Mouse (Mus musculus): ENCODE results near the gene Lca5l.

The Lca5l gene

DNA sequence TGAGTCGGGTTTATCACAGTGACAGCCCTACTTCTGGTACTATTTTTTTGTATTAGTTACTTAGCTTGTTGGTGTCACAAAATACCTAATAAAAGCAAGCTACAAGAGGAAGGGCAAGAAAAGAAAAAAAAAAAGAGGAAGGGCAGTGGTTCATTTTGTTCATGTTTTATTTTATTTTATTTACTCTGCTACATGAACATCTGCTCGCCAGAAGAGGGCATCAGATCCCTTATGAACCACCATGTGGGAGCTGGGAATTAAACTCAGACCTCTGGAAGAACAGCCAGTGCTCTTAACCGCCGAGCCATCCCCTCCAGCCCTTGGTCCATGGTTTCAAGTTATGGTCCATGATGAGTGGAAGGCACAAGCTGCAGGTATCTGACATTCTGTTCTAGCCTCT, 77.3 kb downstream of the Lca5l start:
- DNase-seq (ENCODE audit: low spot score in 2 of 2): no peak

DNA sequence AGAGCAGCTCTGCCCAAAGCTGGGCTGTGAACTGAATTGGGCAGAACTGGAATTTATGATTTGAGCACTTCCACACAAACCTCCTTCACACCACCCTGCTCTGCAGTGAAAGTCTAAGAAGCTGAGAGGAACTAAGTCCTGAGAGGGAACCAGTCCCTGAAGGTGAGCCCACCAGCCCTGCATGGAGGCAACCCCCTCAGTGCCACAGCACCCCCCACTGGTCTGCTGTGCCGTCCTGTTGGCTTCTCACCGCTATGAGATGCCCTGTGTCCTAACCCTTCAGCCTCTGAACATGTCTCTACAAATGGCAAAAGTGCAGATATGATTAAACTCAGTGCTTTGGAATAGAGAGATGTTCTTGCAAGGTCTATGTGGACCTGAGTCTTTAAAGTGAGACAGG, 79.3 kb downstream of the Lca5l start:
- DNase-seq (ENCODE audit: low spot score in 2 of 2): peak in 1 of 2 experiments; percentile 72

DNA sequence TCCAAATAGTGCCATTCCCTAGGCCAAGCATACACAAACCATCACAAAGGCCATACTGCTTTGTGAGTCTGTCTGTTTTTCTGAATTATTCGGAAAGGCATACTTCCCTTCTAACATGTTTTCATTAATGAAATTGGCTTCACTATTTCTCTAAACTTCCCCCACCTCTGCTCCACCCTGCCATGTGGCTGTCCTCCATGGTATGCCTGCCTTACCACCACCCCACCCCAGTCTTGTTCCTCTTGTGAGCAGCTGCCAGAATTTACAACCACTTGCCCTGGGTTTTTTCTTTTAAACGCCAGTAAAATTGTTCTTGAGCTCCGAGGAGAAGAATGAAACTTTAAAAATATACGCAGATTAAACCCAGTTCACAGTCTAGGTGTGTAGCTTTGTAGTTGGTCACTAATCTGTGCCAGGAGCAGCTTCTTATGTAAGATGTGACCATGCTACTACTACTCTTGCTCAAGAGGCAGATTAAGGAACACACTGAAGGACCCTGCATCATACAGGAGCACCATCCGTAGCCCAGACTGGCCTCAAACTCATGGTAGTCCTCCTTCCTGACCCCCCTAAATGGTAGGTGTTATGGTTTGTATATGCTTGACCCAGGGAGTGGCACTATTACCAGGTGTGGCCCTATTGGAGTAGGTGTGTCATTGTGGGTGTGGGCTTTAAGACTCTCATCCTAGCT, 81.3 kb downstream of the Lca5l start:
- peak in 1 of 2 experiments; percentile 44 for DNase-seq (ENCODE audit: low spot score in 2 of 2)

- DNase-seq (ENCODE audit: low spot score in 2 of 2): no peak
Measured at GRCm38 (mm10) chr16:96109673-96110072, 82.4 kb downstream of the Lca5l start.

Data from spleen, postnatal 10 days (tissue).